Mouse (Mus musculus) layer of hippocampus, adult 9-10 months (tissue): Measurements from ENCODE around the gene Eps15l1.

Experiments used
- DNase-seq: peaks from one replicate; pipeline ENCODE4 v3.0.0; 2022; ENCODE audit warnings: low spot score

The Eps15l1 gene

GRCm38 (mm10) chr8:72421362-72422335, at the start of gene Eps15l1:
Eps15l1 (minus strand) TSS chr8:72421460.
- peak; percentile 98 for DNase-seq

GRCm38 (mm10) chr8:72470684-72471083, 49.4 kb upstream of the Eps15l1 start:
- no peak for DNase-seq

GRCm38 (mm10) chr8:72469984-72470383, 48.7 kb upstream of the Eps15l1 start:
- no peak for DNase-seq

GRCm38 (mm10) chr8:72469243-72469642, 48.0 kb upstream of the Eps15l1 start:
- no peak for DNase-seq

- DNase-seq, result no peak
These were observed 43.0 kb upstream of the Eps15l1 start for GRCm38 (mm10) chr8:72464211-72464610.

GRCm38 (mm10) chr8:72459881-72460533, 38.7 kb upstream of the Eps15l1 start:
- no peak for DNase-seq

GRCm38 (mm10) chr8:72458457-72458856, 37.2 kb upstream of the Eps15l1 start:
- no peak for DNase-seq

GRCm38 (mm10) chr8:72457806-72458205, 36.5 kb upstream of the Eps15l1 start:
- no peak for DNase-seq

- no peak for DNase-seq
These were observed 34.1 kb upstream of the Eps15l1 start for GRCm38 (mm10) chr8:72455317-72455716.

- no peak for DNase-seq
These were observed 32.6 kb upstream of the Eps15l1 start for GRCm38 (mm10) chr8:72453904-72454303.

- DNase-seq, result no peak
These were observed 30.3 kb upstream of the Eps15l1 start for GRCm38 (mm10) chr8:72451516-72451915.

- DNase-seq, result no peak
These were observed 23.8 kb upstream of the Eps15l1 start for GRCm38 (mm10) chr8:72445071-72445470.

GRCm38 (mm10) chr8:72443994-72444350, 22.7 kb upstream of the Eps15l1 start:
- DNase-seq, result no peak

GRCm38 (mm10) chr8:72443338-72443993, 22.2 kb upstream of the Eps15l1 start, which contains the start of the genes Calr3 and 1700030K09Rik:
Calr3 (minus strand) TSS chr8:72443870.
1700030K09Rik (plus strand) TSS chr8:72443880.
- peak; percentile 99 for DNase-seq

- no peak for DNase-seq
These were observed 17.2 kb upstream of the Eps15l1 start for GRCm38 (mm10) chr8:72438248-72439015.

GRCm38 (mm10) chr8:72434952-72435351, 13.7 kb upstream of the Eps15l1 start:
- no peak for DNase-seq

- no peak for DNase-seq
These were observed 8.4 kb upstream of the Eps15l1 start for GRCm38 (mm10) chr8:72429676-72430075.

GRCm38 (mm10) chr8:72422926-72423325, 1.7 kb upstream of the Eps15l1 start:
- no peak for DNase-seq

GRCm38 (mm10) chr8:72420571-72421361, 494 bp downstream of the Eps15l1 start:
- no peak for DNase-seq

GRCm38 (mm10) chr8:72418073-72418472, 3.2 kb downstream of the Eps15l1 start:
- DNase-seq, result no peak

GRCm38 (mm10) chr8:72415252-72415651, 6.0 kb downstream of the Eps15l1 start:
- DNase-seq, result no peak
